Mouse (Mus musculus) CH12.LX (cell line): ENCODE data around the gene Tmem243.

Source experiments
- BHLHE40 ChIP-seq: IDR thresholded peaks from 2 replicates; pipeline ENCODE4 v1.6.1; 2011; ENCODE audit warnings: mild to moderate bottlenecking, low read depth, low read length, improper control_type of control experiment
- CHD1 ChIP-seq: IDR thresholded peaks from 2 replicates; pipeline ENCODE4 v1.6.1; 2012; ENCODE audit warnings: low read depth, low read length, improper control_type of control experiment, inconsistent platforms
- CTCF ChIP-seq, 2 experiments: IDR thresholded peaks in 1 of 2; conservative IDR thresholded peaks in 1 of 2; 2 replicates each; pipeline ENCODE4 v1.5.1; 2011 to 2012; ENCODE audit warnings: low read depth in 2 of 2, low read length in 2 of 2, improper control_type of control experiment in 1 of 2, inconsistent platforms in 1 of 2, mild to moderate bottlenecking in 1 of 2, moderate library complexity in 1 of 2
- EP300 ChIP-seq: IDR thresholded peaks from 2 replicates; pipeline ENCODE4 v1.6.1; 2011; ENCODE audit warnings: low read length, improper control_type of control experiment
- GABPA ChIP-seq: IDR thresholded peaks from 2 replicates; pipeline ENCODE4 v1.6.1; 2012; ENCODE audit warnings: low read depth, low read length, improper control_type of control experiment, inconsistent platforms; ENCODE audit not compliant: insufficient replicate concordance
- HCFC1 ChIP-seq: IDR thresholded peaks from 2 replicates; pipeline ENCODE4 v1.6.1; 2012; ENCODE audit warnings: low read depth, mild to moderate bottlenecking, inconsistent platforms, low read length, improper control_type of control experiment
- POLR2A ChIP-seq: IDR thresholded peaks from 2 replicates; pipeline ENCODE4 v1.6.1; 2011; ENCODE audit warnings: low read depth, mild to moderate bottlenecking, improper control_type of control experiment, low read length
- SMC3 ChIP-seq: IDR thresholded peaks from 2 replicates; pipeline ENCODE4 v1.6.1; 2011; ENCODE audit warnings: low read depth, low read length, improper control_type of control experiment
- ZMIZ1 ChIP-seq: IDR thresholded peaks from 2 replicates; pipeline ENCODE4 v1.6.1; 2012; ENCODE audit warnings: low read depth, mild to moderate bottlenecking, inconsistent platforms, low read length, improper control_type of control experiment

GRCm38 (mm10) chr5:9186467-9186866 lies 86.0 kb downstream of the Tmem243 start:
- TF ChIP-seq BHLHE40, result no peak
- TF ChIP-seq CTCF (conservative IDR thresholded peaks at IDR 0.05 in 1 of 2, IDR thresholded peaks at IDR 0.05 in 1 of 2; ENCODE audit: low read depth in 2 of 2, low read length in 2 of 2), result no peak
- no peak for TF ChIP-seq HCFC1
- no peak for TF ChIP-seq POLR2A
- no peak for TF ChIP-seq ZMIZ1
- no peak for TF ChIP-seq GABPA
- no peak for TF ChIP-seq SMC3
- TF ChIP-seq CHD1, result no peak
- TF ChIP-seq EP300, result no peak
